Mouse (Mus musculus) ES-Bruce4 (cell line): ENCODE data around the gene Ikbkg.
A peak's percentile ranks its signal among the peaks of the same experiment; 100 is the strongest.

Source experiments
- CTCF ChIP-seq: IDR thresholded peaks from one replicate; pipeline ENCODE4 v1.8.1; 2011; ENCODE audit warnings: low read depth, low read length
- POLR2A ChIP-seq: IDR thresholded peaks from one replicate; pipeline ENCODE4 v1.8.1; 2011; ENCODE audit warnings: low read length; ENCODE audit not compliant: insufficient read depth

- peak; percentile 29 for TF ChIP-seq CTCF
- TF ChIP-seq POLR2A: no peak
These were observed 20.3 kb downstream of the Ikbkg start for GRCm38 (mm10) chrX:74413377-74413776.
